Mouse (Mus musculus) MEL (cell line): Measurements from ENCODE around the gene Podnl1.

ENCODE experiments used
- BHLHE40 ChIP-seq: IDR thresholded peaks from 2 replicates; pipeline ENCODE4 v1.6.1; 2012; ENCODE audit warnings: low read depth, mild to moderate bottlenecking, inconsistent platforms, low read length, improper control_type of control experiment, borderline replicate concordance
- CTCF ChIP-seq, 3 experiments: IDR thresholded peaks in 2 of 3; conservative IDR thresholded peaks in 1 of 3; 2 replicates each; pipeline ENCODE4 v1.5.1; 2011 to 2012; ENCODE audit warnings: low read length in 3 of 3, low read depth in 2 of 3, mild to moderate bottlenecking in 2 of 3, improper control_type of control experiment in 1 of 3, inconsistent platforms in 1 of 3, mixed read lengths in 1 of 3, moderate library complexity in 1 of 3; ENCODE audit not compliant: control insufficient read depth in 1 of 3, insufficient read depth in 1 of 3, poor library complexity in 1 of 3, severe bottlenecking in 1 of 3
- ETS1 ChIP-seq: IDR thresholded peaks from 2 replicates; pipeline ENCODE4 v1.6.1; 2012; ENCODE audit warnings: low read depth, mild to moderate bottlenecking, inconsistent platforms, low read length, improper control_type of control experiment, moderate library complexity
- RCOR1 ChIP-seq: IDR thresholded peaks from 2 replicates; pipeline ENCODE4 v1.6.1; 2012; ENCODE audit warnings: low read depth, mild to moderate bottlenecking, inconsistent platforms, low read length, improper control_type of control experiment
- UBTF ChIP-seq: IDR thresholded peaks from 2 replicates; pipeline ENCODE4 v1.6.1; 2012; ENCODE audit warnings: low read depth, mild to moderate bottlenecking, inconsistent platforms, low read length, improper control_type of control experiment, moderate library complexity, borderline replicate concordance; ENCODE audit not compliant: insufficient read depth

DNA sequence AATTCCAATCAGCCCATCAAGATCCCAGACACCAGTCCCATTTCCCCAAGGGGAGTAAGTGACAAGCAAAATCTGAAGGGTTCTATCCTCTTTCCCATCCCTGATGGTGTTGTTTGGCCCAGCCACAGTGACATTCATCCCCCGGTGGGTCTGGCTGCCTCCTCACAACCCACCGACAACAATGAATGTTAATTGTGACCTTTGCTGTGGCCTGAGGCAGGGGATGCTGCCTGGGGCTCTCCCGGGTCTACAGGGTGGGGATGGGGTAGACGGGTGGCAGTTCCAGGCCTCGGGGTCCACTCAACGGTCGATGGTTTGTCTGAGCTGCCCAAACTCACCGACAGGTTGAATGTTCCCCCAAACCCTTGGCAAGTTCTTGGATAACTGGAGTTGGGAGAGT is 52.8 kb downstream of the Podnl1 start:
- TF ChIP-seq ETS1, result no peak
- TF ChIP-seq BHLHE40, result no peak
- no peak for TF ChIP-seq UBTF
- TF ChIP-seq RCOR1, result no peak
- TF ChIP-seq CTCF (IDR thresholded peaks at IDR 0.05 in 2 of 3, conservative IDR thresholded peaks at IDR 0.05 in 1 of 3; ENCODE audit: control insufficient read depth in 1 of 3, insufficient read depth in 1 of 3, low read depth in 2 of 3, low read length in 3 of 3, poor library complexity in 1 of 3, severe bottlenecking in 1 of 3), result no peak
